Mouse (Mus musculus) cortical plate, adult 2 months (tissue): ENCODE results near the gene Ubb. TPM values are rescaled to one million over a fixed set of nuclear protein-coding genes. Genes with fewer than 3 reads are reported as not detected.

Experiments
- H3K27ac ChIP-seq: fragments of 200-500 bp; 2 replicates; pipeline ENCODE4 v1.5.1; 2012; ENCODE audit warnings: low read length, control low read depth, inconsistent platforms; ENCODE audit not compliant: insufficient read depth
- H3K4me1 ChIP-seq: fragments of 200-500 bp; 2 replicates; pipeline ENCODE4 v1.6.1; 2011; ENCODE audit warnings: low read length; ENCODE audit not compliant: control insufficient read depth, insufficient read depth
- H3K4me3 ChIP-seq: fragments of 200-500 bp; 2 replicates; pipeline ENCODE4 v1.5.1; 2011; ENCODE audit warnings: mild to moderate bottlenecking, low read length, control low read depth; ENCODE audit not compliant: insufficient read depth
- CTCF ChIP-seq: fragments of 200-500 bp; IDR thresholded peaks from 2 replicates; pipeline ENCODE4 v1.5.1; 2011; ENCODE audit warnings: mild to moderate bottlenecking, control low read depth, low read length; ENCODE audit not compliant: insufficient read depth; ENCODE audit errors: extremely low read depth
- POLR2A ChIP-seq: fragments of 200-500 bp; IDR thresholded peaks from 2 replicates; pipeline ENCODE4 v1.6.1; 2011; ENCODE audit warnings: mild to moderate bottlenecking, low read length, control low read depth; ENCODE audit not compliant: insufficient read depth; ENCODE audit errors: extremely low read depth
- polyA plus RNA-seq: library from polyadenylated mRNA; depleted of rRNA; stranded (reverse); fragments of >200 nt; gene quantifications from 2 replicates; pipeline ENCODE4 v1.2.3, GENCODE M21; 2012

Gene Ubb
- polyA plus RNA-seq, 1 experiment, result 3,262 TPM

DNA sequence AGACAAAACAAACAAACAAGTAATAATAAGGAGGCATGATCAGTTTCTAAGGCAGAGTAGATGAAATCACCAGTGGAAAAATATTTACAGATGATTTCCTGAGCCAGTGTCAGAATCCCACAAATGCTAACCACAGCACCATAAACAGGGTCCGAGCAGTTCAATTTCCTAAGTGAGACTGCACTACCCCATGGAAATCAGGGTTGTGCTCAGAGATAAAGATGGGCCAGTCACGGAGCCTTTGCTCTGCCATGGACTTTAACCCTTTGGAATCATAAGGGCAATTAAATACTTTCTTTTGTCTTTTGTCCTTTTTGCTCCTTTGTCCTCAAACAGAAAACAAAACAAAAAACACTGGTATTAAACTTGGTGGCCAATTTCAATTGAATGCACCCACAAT, 28.7 kb upstream of the Ubb start:
- no peak for TF ChIP-seq POLR2A
- TF ChIP-seq CTCF, result no peak
- H3K4me1 ChIP-seq, result no peaks in the 10 kb centered on the region
- no peak overlapping the region for H3K4me3 ChIP-seq

DNA sequence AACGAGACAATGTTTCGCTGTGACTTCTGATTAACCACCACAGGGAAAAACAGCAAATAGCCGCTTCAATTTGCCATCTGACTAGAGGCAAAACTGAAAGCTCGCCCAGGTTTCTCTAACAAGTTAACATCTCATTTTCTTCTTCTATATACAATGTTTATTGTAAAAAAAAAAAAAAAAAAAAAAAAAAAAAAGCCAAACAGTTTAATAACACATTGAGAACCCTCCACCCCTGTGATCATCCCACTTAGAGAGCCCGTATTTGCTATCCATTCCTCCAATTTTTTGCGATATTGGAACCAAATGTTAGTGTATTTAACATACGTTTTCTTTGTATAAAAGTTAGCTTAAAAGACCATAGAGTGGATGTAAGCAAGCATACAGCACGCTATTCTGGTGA, 13.9 kb upstream of the Ubb start:
- no peak overlapping the region for H3K4me3 ChIP-seq
- H3K27ac ChIP-seq, result no peak overlapping the region
- TF ChIP-seq CTCF (no peak), POLR2A (no peak)

More for the DNA sequence above, 28.7 kb upstream of the Ubb start:
- H3K27ac ChIP-seq, result no peak overlapping the region

DNA sequence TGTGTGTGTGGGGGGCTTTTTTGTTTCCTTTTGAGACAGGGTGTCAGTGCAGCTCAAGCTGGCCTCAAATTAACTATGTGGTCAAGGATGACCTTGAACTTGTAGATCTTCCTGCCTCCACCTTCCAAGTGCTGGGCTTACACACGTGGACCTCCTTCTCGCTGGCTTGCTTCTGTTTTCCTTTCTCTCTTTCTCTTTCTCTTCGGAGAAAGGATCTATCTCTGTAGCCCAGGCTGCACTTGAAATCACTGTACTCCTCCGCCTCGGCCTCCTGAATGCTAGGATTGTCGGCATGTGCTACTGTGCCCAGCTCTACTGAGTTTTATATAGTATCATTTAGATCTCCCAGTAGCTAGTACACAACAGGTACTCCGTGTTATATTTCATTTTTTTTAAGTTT, 13.4 kb upstream of the Ubb start:
- Histone ChIP-seq H3K27ac (no peak overlapping the region), H3K4me3 (no peak overlapping the region; the same call in 1 of the 2 replicates), H3K4me1 (no peaks in the 10 kb centered on the region)
- TF ChIP-seq POLR2A (no peak), CTCF (no peak)

More for the DNA sequence above, 13.9 kb upstream of the Ubb start:
- no peaks in the 10 kb centered on the region for H3K4me1 ChIP-seq

DNA sequence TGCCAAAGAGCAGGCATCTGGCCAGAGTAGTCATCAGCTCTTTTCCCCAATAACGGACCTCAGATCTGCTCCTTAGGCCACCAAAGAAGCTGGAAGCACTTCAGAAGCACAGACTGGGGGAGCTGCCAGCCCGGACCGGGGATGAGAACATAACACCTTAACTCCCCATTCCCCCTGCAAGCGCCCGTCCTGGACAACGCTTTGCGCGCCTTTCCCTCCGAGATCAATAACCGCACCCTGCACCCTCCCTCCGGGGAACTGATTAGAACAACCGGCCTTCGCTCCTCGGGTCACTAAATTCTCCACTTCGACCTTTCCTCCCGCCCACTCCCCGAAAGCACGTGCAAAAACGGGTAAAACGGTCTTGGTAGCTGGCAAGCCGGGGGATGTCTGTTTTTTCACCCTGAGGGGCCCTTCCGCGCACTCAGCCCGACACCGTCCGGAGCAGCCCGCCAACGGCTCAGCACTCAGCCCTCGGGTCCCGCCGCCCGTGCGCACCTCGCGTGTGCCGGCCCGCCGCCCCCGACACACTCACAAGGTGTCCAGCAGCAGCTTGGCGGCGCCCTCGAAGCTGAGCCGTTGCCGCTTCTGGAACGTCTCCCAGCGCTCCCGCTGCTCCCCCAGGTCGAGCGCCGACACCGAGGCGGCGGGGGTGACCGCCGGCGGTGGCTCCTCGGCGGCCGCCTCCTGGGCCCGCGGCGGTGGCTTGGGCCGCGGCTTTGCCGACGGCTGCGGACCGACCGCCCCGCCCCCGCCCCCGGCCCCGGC, 12.5 kb upstream of the Ubb start:
- Histone ChIP-seq H3K27ac (peak overlapping the region; percentile 65; the same call in 1 of the 2 replicates), H3K4me1 (no peaks in the 10 kb centered on the region), H3K4me3 (peak overlapping the region; percentile 53)
- TF ChIP-seq POLR2A, result no peak
- TF ChIP-seq CTCF, result no peak

DNA sequence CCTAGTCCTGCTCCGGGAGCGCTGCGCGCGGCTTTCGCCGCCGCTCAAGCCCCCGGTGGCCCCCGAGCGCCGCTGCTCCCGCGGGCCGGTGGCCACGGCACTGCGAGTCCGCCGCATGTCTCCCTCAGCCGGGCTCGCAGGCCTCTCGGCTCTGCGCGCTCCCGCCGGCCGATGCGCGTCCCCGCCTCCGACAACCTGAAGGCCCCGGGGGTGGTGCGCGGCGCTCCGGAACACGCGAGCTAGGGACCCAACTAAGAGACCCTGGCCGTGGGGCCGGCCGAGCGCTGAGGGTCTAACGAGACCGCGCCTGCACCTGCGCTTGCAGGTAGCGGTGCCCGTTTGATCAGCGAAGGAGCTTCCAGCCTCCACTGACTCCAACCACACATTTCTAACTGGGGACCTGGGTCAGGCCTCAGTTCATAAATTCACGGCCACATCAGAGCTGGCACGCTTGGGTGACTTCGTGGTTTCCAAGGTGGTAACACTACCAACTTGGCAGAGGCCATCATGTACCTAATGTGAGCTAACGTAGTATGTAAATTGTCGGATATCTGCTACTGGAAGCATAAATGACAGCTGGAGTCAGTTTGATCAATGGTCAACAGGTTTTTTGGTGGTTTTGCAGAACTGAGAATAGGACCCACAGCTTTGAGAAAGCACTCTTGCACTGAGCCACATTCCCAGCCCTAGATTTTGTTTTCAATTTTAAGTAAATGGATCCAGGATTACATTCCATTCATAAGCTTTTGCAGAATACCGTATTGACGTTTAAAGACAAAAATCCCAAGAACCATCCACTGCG, 11.7 kb upstream of the Ubb start, which contains the start of gene Cenpv:
Gene Cenpv (minus strand): TSS at position 173 of the 802 bp plus-strand sequence.
- peak within 1 kb of the TSS; percentile 53 for H3K4me3 ChIP-seq
- no peak for TF ChIP-seq CTCF
- no peak for TF ChIP-seq POLR2A
- H3K4me1 ChIP-seq, result no peaks in the 10 kb centered on the region
- H3K27ac ChIP-seq, result peak within 1 kb of the TSS; percentile 65

DNA sequence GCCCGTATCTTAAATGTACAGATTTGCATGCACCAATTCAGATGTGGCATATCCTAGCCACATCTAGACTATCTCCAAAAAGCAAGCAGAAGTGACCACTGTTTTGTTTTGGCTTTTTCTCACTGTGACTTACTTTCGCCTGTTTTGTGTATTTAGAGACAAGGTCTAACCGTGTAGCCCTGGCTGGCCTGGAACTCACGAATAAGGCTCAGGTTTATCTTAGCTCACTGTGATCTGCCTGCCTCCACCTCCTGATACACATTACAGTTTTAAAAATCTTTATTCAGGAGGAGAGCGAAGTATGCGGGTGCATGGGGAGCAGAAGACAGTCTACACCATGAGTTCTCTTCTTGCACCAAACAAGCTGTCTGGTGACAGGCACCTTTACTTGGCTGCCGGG, 10.8 kb upstream of the Ubb start:
- no peak for TF ChIP-seq CTCF
- no peak for TF ChIP-seq POLR2A
- Histone ChIP-seq H3K4me3 (no peak overlapping the region), H3K4me1 (no peaks in the 10 kb centered on the region), H3K27ac (no peak overlapping the region)

DNA sequence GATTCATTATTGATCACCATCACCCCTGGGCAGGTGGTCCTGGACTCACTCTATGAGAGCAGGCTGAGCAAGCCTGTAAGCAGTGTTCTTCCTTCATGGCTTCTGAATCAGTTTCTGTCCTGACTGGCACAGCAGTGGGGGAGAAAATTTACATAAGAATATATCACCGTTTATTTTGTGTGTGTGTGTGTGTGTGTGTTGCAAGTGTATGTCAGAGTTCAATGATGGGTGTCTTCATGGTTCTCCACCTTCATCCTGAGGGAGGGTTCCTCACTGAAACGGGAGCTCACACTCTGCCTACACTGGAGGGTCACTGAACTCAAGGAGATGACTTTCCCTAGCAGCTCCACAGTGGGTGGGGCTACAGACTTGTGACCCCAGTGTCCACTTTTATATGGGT, 10.0 kb upstream of the Ubb start:
- TF ChIP-seq POLR2A (no peak), CTCF (no peak)
- Histone ChIP-seq H3K4me1 (no peaks in the 10 kb centered on the region), H3K27ac (no peak overlapping the region), H3K4me3 (no peak overlapping the region)

DNA sequence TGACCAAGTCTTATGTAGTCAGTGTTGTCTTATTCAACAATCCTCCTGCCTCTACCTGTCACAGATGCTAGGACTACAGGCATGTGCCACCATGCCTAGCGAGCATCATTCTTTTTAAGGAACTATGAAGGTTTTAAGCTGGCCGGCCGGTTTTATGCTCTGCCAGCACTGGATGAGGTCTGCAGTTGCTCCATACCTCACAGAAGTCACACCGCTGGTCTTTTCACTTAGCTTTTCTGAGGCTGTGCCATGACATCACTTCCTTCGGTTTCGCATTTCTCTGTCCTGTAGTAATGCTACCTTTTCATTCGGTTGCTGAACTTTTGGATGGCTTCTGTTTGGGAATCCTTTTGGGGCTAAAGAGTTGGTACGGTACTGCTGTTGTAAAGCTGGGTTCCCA, 9.4 kb upstream of the Ubb start:
- Histone ChIP-seq H3K4me1 (no peaks in the 10 kb centered on the region), H3K4me3 (no peak overlapping the region), H3K27ac (no peak overlapping the region)
- TF ChIP-seq POLR2A (no peak), CTCF (no peak)

DNA sequence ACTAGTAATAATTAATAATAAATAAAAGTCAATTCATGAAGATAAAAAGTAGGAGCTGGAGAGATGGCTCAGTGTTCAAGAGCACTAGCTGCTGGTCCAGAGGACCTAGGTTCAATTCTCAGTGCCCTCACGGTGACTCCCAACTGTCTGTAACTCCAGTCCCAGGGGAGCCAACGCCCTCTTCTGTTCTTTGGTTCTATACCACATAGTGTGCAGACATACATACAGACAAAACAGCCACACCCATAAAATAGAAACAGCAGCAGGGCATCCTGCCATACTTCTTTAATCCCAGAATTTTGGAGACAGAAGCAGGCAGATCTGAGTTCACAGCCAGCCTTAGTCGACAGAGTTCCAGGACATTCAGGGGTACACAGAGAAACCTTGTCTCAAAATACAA, 7.0 kb upstream of the Ubb start:
- H3K4me3 ChIP-seq, result no peak overlapping the region
- H3K27ac ChIP-seq, result no peak overlapping the region
- H3K4me1 ChIP-seq, result no peaks in the 10 kb centered on the region
- no peak for TF ChIP-seq POLR2A
- no peak for TF ChIP-seq CTCF
